Mouse (Mus musculus) layer of hippocampus, postnatal 36 days (tissue): ENCODE measurements around the gene Taf5l. TPM values are rescaled to one million over a fixed set of nuclear protein-coding genes. Genes with fewer than 3 reads are reported as not detected.
"Not testable (repeated sequence)": the region's sequence is repeated elsewhere in the genome, so short reads cannot be mapped to it uniquely, and the experiment has no call there.

Source experiments
- DNase-seq, 2 experiments: peaks; one replicate each; pipeline ENCODE4 v3.0.0; 2022
- total RNA-seq, 2 experiments: library from RNA; stranded (reverse); gene quantifications; 2 replicates each; pipeline ENCODE4 v1.2.3; 2021

Taf5l gene
- total RNA-seq = 10 to 100 TPM; 19.6 to 20.8 TPM

GRCm38 (mm10) chr8:124021237-124022227, at the start of gene Taf5l, which contains the start of gene Urb2:
Gene Taf5l (minus strand): TSS chr8:124021397.
Gene Urb2 (plus strand): TSS chr8:124021508.
- DNase-seq = peak; percentile 93

- DNase-seq = peak; percentile 19 to 32
Measured at GRCm38 (mm10) chr8:124070363-124071324, 49.4 kb upstream of the Taf5l start.

- no peak for DNase-seq
Measured at GRCm38 (mm10) chr8:124067059-124067750, 46.0 kb upstream of the Taf5l start.

- no peak for DNase-seq
Measured at GRCm38 (mm10) chr8:124066325-124067058, 45.3 kb upstream of the Taf5l start.

DNA sequence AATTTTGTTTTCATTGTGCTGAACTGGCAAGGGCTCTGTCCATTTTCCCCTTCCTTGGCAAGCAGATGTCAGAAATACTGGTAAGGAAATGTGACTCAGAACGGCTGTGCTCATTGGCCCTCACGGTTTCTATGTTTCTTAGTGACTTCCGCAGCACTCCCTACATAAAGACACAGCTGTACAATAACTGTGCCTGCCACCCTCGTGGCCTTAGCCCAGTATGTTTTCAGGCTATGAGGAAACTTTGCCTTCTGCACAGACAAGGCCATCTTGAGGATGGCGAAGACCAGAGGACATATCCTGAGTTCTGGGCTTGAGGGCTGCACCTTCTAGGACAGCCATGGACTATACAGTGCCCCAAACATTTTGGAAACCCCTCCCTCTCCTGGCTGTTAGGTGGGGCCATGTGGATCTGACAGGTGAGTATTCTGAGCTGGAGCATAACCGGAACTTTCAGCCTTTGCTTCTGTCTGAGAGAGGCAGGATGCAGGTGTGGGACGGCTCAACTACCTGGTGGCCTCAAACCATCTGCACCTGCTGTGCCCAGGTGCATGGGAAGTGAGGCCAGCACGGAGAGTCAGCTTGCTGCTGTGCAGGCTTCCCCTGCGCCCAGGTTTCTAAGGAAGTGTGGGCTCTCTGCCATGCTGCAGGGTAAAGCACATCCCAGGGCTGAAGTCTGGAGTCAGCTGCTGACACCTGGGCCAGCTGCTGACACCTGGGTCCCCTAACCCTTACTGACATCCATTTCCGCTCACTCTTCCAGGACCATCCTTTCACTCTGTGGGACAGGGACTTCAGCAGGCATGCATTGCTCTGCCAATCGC, 35.8 kb upstream of the Taf5l start:
- no peak for DNase-seq

DNA sequence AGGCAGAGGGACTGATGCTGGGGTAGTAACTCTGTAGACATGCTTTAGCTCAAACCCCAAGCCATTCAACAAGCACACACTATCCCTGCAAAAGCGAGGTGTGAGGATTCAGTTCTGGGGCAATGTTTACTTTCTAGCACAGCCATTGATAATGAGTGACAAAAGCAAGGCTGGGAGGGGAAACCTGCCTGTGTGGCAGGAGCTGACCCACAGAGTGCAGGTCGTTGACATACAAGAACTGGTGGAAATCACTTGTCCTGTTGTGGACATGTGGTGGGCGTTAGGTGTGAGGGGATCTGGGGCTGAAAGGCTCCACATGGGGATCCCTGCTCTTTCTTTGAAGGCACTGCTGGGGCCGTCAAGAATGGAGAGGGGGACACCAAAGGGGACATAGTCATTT, 31.4 kb upstream of the Taf5l start:
- DNase-seq = no peak

DNA sequence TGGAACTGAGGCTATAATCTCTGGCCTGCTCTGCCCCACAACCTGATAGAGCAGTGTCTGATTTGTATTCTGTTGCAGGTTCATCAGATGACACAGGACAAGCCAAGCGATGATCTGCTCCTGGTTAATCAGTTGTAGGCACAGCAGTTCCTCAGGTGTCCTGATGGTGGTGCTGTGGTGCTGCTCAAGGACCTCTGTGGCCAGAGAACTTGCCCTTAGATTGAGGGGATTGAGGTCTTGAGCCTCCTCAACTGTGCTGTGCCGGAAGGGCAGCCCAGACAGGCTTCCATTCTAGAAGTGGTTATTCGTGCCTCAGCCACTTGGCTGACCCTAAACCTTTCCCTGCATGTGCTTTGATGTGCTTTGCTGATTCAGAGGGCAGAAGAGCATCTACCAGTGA, 30.9 kb upstream of the Taf5l start:
- DNase-seq = peak; percentile 67 to 69

- no peak for DNase-seq
Measured at GRCm38 (mm10) chr8:124045856-124046255, 24.7 kb upstream of the Taf5l start.

DNA sequence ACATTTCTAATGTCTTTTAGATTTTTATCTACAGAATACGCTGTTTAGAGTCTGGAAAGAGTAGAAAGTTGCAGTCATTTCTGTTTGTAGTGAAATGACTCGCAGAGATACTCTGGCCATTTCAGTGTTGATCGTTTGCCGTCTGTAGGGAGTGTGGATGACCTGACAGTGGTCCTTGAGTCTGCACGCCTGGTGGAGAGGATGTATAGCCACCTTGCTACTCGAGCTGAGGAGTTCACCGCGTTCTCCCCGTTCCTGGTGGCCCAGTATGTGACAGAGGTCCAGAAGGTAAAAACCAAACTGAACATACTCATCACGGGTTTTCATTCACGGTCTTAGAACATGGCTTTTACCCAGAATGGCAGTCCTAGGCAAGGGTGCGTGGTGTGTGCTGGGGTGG, 23.7 kb upstream of the Taf5l start:
- DNase-seq = no peak

DNA sequence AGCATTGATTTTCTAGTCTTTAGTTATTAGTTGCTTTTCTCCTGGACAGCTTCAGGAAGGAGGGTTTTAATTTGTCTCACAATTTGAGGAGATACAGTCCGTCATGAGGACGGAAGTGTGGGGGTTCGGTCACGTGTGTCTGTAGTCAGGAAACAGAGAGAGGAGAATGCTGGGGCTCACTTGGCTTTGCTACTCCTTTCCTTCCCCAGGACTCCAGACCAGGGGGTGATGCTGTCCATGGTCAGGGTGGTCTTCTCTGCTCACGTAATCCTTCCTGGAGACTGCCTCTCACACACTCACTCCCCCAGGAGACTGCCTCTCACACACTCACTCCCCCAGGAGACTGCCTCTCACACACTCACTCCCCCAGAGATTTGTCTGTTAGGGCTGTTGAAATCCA, 23.2 kb upstream of the Taf5l start:
- no peak for DNase-seq

DNA sequence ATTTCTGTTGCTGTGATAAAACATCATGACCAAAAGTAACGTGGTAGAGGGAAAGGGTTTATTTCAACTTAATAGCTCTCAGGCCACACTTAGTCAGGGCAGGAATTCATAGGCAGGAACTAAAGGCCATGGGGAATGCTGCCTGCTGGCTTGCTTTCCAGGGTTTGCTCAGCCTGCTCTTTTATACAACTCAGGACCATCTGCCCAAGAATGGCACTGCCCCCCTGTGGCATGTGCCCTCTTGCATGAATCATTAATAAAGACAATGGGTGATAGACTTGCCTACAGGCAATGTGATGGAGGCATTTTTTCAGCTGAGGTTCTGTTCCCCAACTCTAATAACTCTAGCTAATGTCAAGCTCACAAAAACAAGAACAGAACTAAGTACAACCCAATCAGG, 21.0 kb upstream of the Taf5l start:
- no peak for DNase-seq

DNA sequence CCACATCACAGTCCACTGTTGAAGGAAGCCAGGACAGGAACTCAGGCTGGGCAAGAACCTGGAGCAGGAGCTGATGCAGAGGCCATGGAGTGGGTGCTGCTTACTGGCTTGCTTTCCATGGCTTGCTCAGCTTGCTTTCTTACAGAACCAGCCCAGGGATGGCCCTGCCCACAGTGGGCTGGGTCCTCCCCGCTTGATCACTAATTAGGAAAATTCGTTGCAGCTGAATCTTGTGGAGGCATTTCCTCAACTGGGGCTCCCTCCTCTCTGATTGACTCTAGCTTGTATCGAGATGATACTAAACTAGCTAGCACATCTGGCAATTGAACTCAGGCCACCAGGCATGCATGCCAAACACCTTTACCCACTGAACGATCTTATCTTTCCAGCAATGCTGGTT, 18.2 kb upstream of the Taf5l start:
- no peak for DNase-seq

- DNase-seq = no peak
Measured at GRCm38 (mm10) chr8:124038121-124038520, 16.9 kb upstream of the Taf5l start.

- DNase-seq = no peak
Measured at GRCm38 (mm10) chr8:124033400-124033799, 12.2 kb upstream of the Taf5l start.

DNA sequence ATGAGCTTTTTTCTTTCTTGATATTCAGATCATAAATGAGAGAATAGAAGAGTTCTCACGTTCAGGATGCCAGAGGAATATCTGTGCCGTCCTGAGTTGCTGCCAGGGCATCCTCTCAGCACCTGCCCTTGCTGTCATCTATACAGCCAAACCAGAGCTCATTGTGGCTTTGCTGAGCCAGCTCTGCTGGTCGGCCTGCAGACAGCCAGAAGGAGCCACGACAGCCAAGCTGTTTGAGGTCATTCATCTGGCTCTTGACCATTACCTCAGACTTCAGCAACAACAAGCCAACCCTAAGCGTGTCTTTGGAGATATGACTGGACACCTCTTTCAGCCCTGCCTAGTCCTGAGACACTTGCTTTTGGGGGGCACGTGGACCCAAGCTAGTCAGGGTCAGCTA, 6.6 kb upstream of the Taf5l start:
- no peak for DNase-seq

DNA sequence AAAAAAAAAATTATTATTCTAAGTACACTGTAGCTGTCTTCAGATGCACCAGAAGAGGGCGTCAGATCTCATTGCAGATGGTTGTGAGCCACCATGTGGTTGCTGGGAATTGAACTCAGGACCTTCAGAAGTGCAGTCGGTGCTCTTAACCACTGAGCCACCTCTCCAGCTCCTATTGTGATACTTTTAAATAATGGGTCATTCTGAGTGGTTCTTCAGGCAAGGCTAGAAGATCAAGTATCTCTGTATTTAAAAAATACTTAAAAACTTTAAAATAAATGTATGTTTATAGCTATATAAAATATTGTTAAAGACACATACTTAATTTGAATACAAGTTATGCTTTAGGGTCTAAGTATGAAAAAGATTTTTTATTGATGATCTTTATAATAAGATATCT, 5.1 kb upstream of the Taf5l start:
- DNase-seq = not testable (repeated sequence)

GRCm38 (mm10) chr8:124020439-124021236, 559 bp downstream of the Taf5l start:
- peak in 1 of 2 experiments; percentile 33 for DNase-seq

GRCm38 (mm10) chr8:124019782-124020181, 1.4 kb downstream of the Taf5l start:
- no peak for DNase-seq

- no peak for DNase-seq
Measured at GRCm38 (mm10) chr8:124014751-124015150, 6.4 kb downstream of the Taf5l start.

GRCm38 (mm10) chr8:124014299-124014698, 6.9 kb downstream of the Taf5l start:
- DNase-seq = not testable (repeated sequence)
